In the genomic region with DNA sequence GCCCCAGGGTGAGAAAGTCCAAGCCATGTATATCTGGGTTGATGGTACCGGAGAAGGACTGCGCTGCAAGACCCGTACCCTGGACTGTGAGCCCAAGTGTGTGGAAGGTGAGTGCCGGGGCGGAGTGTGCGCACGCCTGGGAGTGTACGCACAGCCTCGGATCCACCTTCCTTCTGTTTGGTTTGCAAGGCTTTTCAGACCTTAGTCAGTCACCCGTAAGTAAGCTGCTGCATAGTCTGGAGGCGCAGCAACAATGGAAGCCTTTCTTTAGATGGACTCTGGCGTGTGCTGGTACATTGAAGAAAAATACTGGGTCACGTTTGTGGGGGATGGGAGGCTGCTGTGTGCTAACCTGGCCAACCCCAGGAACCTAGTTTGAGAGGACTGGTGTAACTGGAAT, we compare ENCODE assay signal across 12 mouse cellular contexts. TPM values are rescaled to one million over a fixed set of nuclear protein-coding genes. Genes with fewer than 3 reads are reported as not detected.
DNase-seq lines count a peak whose midpoint lies in the region; ATAC-seq and TF ChIP-seq lines count a peak whose summit lies in the region.
"Had no signal": no experiment of that assay in that cellular context is flagged by ENCODE, and none has a peak within 500 bp of the region (broad histone marks: within the 10 kb centered on the region; RNA-seq: fewer than 3 reads in every experiment).

No protein-coding gene starts in this region.

- H3K27ac ChIP-seq in liver, embryonic 12.5 days, result no peak overlapping the region
- no peak overlapping the region for H3K27ac ChIP-seq in forebrain, embryonic 11.5 days (ENCODE audit: low read depth, low read length)
- H3K27ac ChIP-seq in liver, postnatal 0 days (ENCODE audit: low read depth), result no peak overlapping the region
- no peak overlapping the region for H3K27ac ChIP-seq in heart, embryonic 10.5 days
- H3K27ac ChIP-seq in intestine, embryonic 15.5 days, result no peak overlapping the region

- H3K4me3 ChIP-seq in liver, embryonic 12.5 days, result no peak overlapping the region
- no peak overlapping the region for H3K4me3 ChIP-seq in forebrain, embryonic 11.5 days (ENCODE audit: low read depth, low read length)
- peak overlapping the region; percentile 2; the same call in 1 of the 2 replicates for H3K4me3 ChIP-seq in liver, postnatal 0 days (ENCODE audit: low read depth, low read length)
- no peak overlapping the region for H3K4me3 ChIP-seq in heart, embryonic 10.5 days
- H3K4me3 ChIP-seq in intestine, embryonic 15.5 days (replicated peaks), result no peak overlapping the region

- no peaks in the 10 kb centered on the region for H3K9me3 ChIP-seq in liver, embryonic 12.5 days (replicated peaks)
- H3K9me3 ChIP-seq in forebrain, embryonic 11.5 days (ENCODE audit: control insufficient read depth, low read length), result no peaks in the 10 kb centered on the region
- H3K9me3 ChIP-seq in liver, postnatal 0 days (ENCODE audit: low read length), result no peaks in the 10 kb centered on the region
- H3K9me3 ChIP-seq in heart, embryonic 10.5 days, result no peaks in the 10 kb centered on the region
- no peaks in the 10 kb centered on the region for H3K9me3 ChIP-seq in intestine, embryonic 15.5 days

- H3K27me3 ChIP-seq in liver, embryonic 12.5 days (replicated peaks), result no peaks in the 10 kb centered on the region
- no peaks in the 10 kb centered on the region for H3K27me3 ChIP-seq in forebrain, embryonic 11.5 days (ENCODE audit: control insufficient read depth, insufficient read depth, low read length)
- no peaks in the 10 kb centered on the region for H3K27me3 ChIP-seq in liver, postnatal 0 days (ENCODE audit: insufficient read depth, low read length)
- no peaks in the 10 kb centered on the region for H3K27me3 ChIP-seq in heart, embryonic 10.5 days (ENCODE audit: insufficient read depth, poor library complexity, severe bottlenecking)
- no peaks in the 10 kb centered on the region for H3K27me3 ChIP-seq in intestine, embryonic 15.5 days (replicated peaks)
- H3K27me3 ChIP-seq: CH12.LX had no signal

- DNase-seq in liver, result no peak
- DNase-seq in forebrain, embryonic 11.5 days (ENCODE audit: low spot score), result peak; percentile 69
- DNase-seq in liver, postnatal 0 days, result no peak
- DNase-seq in retina, embryonic 14.5 days (ENCODE audit: low spot score), result peak; percentile 88
- DNase-seq in heart, embryonic 10.5 days (ENCODE audit: low spot score), result no peak
- DNase-seq: heart, postnatal 4 days; lung, postnatal 14 days had no signal

- TF ChIP-seq EP300 in liver, postnatal 0 days (IDR thresholded peaks at IDR 0.05; ENCODE audit: low read depth), result no peak

- peaks cover 38% of the 10 kb centered on the region for H3K4me1 ChIP-seq in liver, embryonic 12.5 days
- peaks cover 13% of the 10 kb centered on the region; the same call in 1 of the 2 replicates for H3K4me1 ChIP-seq in forebrain, embryonic 11.5 days (replicated peaks; ENCODE audit: control insufficient read depth, insufficient read depth, low read length)
- H3K4me1 ChIP-seq in liver, postnatal 0 days (ENCODE audit: insufficient read depth), result peaks cover 16% of the 10 kb centered on the region
- H3K4me1 ChIP-seq in heart, embryonic 10.5 days, result peaks cover 14% of the 10 kb centered on the region
- H3K4me1 ChIP-seq in intestine, embryonic 15.5 days (replicated peaks), result peaks cover 6% of the 10 kb centered on the region; the same call in 1 of the 2 replicates

- H3K36me3 ChIP-seq in liver, embryonic 12.5 days, result peaks cover 56% of the 10 kb centered on the region
- H3K36me3 ChIP-seq in forebrain, embryonic 11.5 days (ENCODE audit: control insufficient read depth, insufficient read depth, low read length), result peaks cover 30% of the 10 kb centered on the region
- peaks cover 54% of the 10 kb centered on the region for H3K36me3 ChIP-seq in liver, postnatal 0 days (replicated peaks; ENCODE audit: insufficient read depth, low read length)
- peaks cover 54% of the 10 kb centered on the region for H3K36me3 ChIP-seq in heart, embryonic 10.5 days
- peaks cover 28% of the 10 kb centered on the region for H3K36me3 ChIP-seq in intestine, embryonic 15.5 days

- ATAC-seq in liver, embryonic 12.5 days, result no peak
- ATAC-seq in forebrain, embryonic 11.5 days (replicated peaks; ENCODE audit: low FRiP score), result 0 out of 2 replicates have a peak, but pooled peaks have one; percentile 4
- no peak for ATAC-seq in liver, postnatal 0 days
- ATAC-seq in erythroid progenitor cell, adult 5-6 weeks (replicated peaks; ENCODE audit: low FRiP score, poor library complexity, severe bottlenecking), result no peak
- ATAC-seq in intestine, embryonic 15.5 days, result no peak

- TF ChIP-seq CTCF in liver, postnatal 0 days (IDR thresholded peaks at IDR 0.05; ENCODE audit: low read depth), result no peak

- no peak overlapping the region for H3K9ac ChIP-seq in liver, embryonic 12.5 days
- H3K9ac ChIP-seq in forebrain, embryonic 11.5 days (ENCODE audit: low read length), result no peak overlapping the region
- H3K9ac ChIP-seq in liver, postnatal 0 days (replicated peaks), result no peak overlapping the region
- no peak overlapping the region for H3K9ac ChIP-seq in intestine, embryonic 15.5 days

- H3K4me2 ChIP-seq in liver, embryonic 12.5 days, result 0 out of 2 replicates have a peak overlapping the region, but pooled peaks have one; percentile 79
- peak overlapping the region; percentile 29; the same call in 1 of the 2 replicates for H3K4me2 ChIP-seq in forebrain, embryonic 11.5 days (ENCODE audit: low read depth, low read length, severe bottlenecking)
- H3K4me2 ChIP-seq in liver, postnatal 0 days (ENCODE audit: low read depth, low read length), result peak overlapping the region; percentile 66; the same call in 1 of the 2 replicates
- H3K4me2 ChIP-seq in intestine, embryonic 15.5 days (replicated peaks), result no peak overlapping the region

- WGBS in liver, embryonic 12.5 days (ENCODE audit: insufficient replicate concordance), result 89% methylated on average over 13 of the region's 13 CpGs
- 25% methylated on average over 13 of the region's 13 CpGs for WGBS in forebrain, embryonic 11.5 days
- 83% methylated on average over 13 of the region's 13 CpGs for WGBS in liver, postnatal 0 days (ENCODE audit: insufficient replicate concordance)
- 90% methylated on average over 13 of the region's 13 CpGs for WGBS in heart, embryonic 10.5 days
- 84% methylated on average over 13 of the region's 13 CpGs for WGBS in intestine, embryonic 15.5 days

RNA-seq across cellular contexts. Expression of gene Teddm2, which starts 3.0 kb away (rescaled TPM):
- polyA plus RNA-seq in liver, embryonic 12.5 days (2016; fragmentation: Nextera tagmentation; extraction: Ambion mirVana), result 0.36 and 0.44 TPM in 2 replicates
- polyA plus RNA-seq in forebrain, embryonic 11.5 days (2014; fragmentation: Nextera tagmentation; extraction: Ambion mirVana), result 0.40 and 0.45 TPM in 2 replicates
- polyA plus RNA-seq in liver, postnatal 0 days (2015; fragmentation: Nextera tagmentation; extraction: Ambion mirVana), result 0.53 and 0.88 TPM in 2 replicates
- total RNA-seq in erythroid progenitor cell, adult 5-6 weeks (2015; ENCODE audit: low replicate concordance), result 0.72 TPM in 1 of 2 replicates, not detected in the other
- 0.61 and 1.9 TPM in 2 replicates for total RNA-seq in erythroid progenitor cell, adult 5-6 weeks (2017; ENCODE audit: low replicate concordance)
- 0.18 and 0.34 TPM in 2 replicates for polyA plus RNA-seq in heart, embryonic 10.5 days (2016; fragmentation: Nextera tagmentation; extraction: Ambion mirVana)
- polyA plus RNA-seq in intestine, embryonic 15.5 days (2015; fragmentation: Nextera tagmentation; extraction: Ambion mirVana), result 0.34 and 0.36 TPM in 2 replicates

RNA-seq across cellular contexts. Expression of gene Glul, which starts 3.3 kb away (rescaled TPM):
- 100 and 107 TPM in 2 replicates for polyA plus RNA-seq in liver, embryonic 12.5 days (2016; fragmentation: Nextera tagmentation; extraction: Ambion mirVana)
- 114 TPM in 2 replicates for polyA plus RNA-seq in forebrain, embryonic 11.5 days (2014; fragmentation: Nextera tagmentation; extraction: Ambion mirVana)
- polyA plus RNA-seq in liver, postnatal 0 days (2015; fragmentation: Nextera tagmentation; extraction: Ambion mirVana), result 305 and 310 TPM in 2 replicates
- total RNA-seq in erythroid progenitor cell, adult 5-6 weeks (2015; ENCODE audit: low replicate concordance), result 72.9 and 80.7 TPM in 2 replicates
- total RNA-seq in erythroid progenitor cell, adult 5-6 weeks (2017; ENCODE audit: low replicate concordance), result 123 and 127 TPM in 2 replicates
- polyA plus RNA-seq in heart, embryonic 10.5 days (2016; fragmentation: Nextera tagmentation; extraction: Ambion mirVana), result 65.4 and 96.6 TPM in 2 replicates
- polyA plus RNA-seq in intestine, embryonic 15.5 days (2015; fragmentation: Nextera tagmentation; extraction: Ambion mirVana), result 73.6 and 83.9 TPM in 2 replicates

RNA-seq across cellular contexts. Expression of gene Teddm1a, which starts 11.5 kb away (rescaled TPM):
- not detected in 2 replicates for polyA plus RNA-seq in liver, embryonic 12.5 days (2016; fragmentation: Nextera tagmentation; extraction: Ambion mirVana)
- not detected in 2 replicates for polyA plus RNA-seq in forebrain, embryonic 11.5 days (2014; fragmentation: Nextera tagmentation; extraction: Ambion mirVana)
- polyA plus RNA-seq in liver, postnatal 0 days (2015; fragmentation: Nextera tagmentation; extraction: Ambion mirVana), result not detected in 2 replicates
- total RNA-seq in erythroid progenitor cell, adult 5-6 weeks (2015; ENCODE audit: low replicate concordance), result not detected in 2 replicates
- total RNA-seq in erythroid progenitor cell, adult 5-6 weeks (2017; ENCODE audit: low replicate concordance), result not detected in 2 replicates
- polyA plus RNA-seq in heart, embryonic 10.5 days (2016; fragmentation: Nextera tagmentation; extraction: Ambion mirVana), result not detected in 2 replicates
- not detected in 2 replicates for polyA plus RNA-seq in intestine, embryonic 15.5 days (2015; fragmentation: Nextera tagmentation; extraction: Ambion mirVana)
- total RNA-seq: CH12.LX; heart, postnatal 4 days; layer of hippocampus, adult 18-20 months had no signal

RNA-seq across cellular contexts. Expression of gene Teddm1b, which starts 28.9 kb away (rescaled TPM):
- 0.25 and 0.26 TPM in 2 replicates for polyA plus RNA-seq in liver, embryonic 12.5 days (2016; fragmentation: Nextera tagmentation; extraction: Ambion mirVana)
- polyA plus RNA-seq in forebrain, embryonic 11.5 days (2014; fragmentation: Nextera tagmentation; extraction: Ambion mirVana), result 0.40 and 0.56 TPM in 2 replicates
- polyA plus RNA-seq in liver, postnatal 0 days (2015; fragmentation: Nextera tagmentation; extraction: Ambion mirVana), result 0.05 TPM in 2 replicates
- not detected in 2 replicates for total RNA-seq in erythroid progenitor cell, adult 5-6 weeks (2015; ENCODE audit: low replicate concordance)
- 0.13 TPM in 1 of 2 replicates, not detected in the other for total RNA-seq in erythroid progenitor cell, adult 5-6 weeks (2017; ENCODE audit: low replicate concordance)
- polyA plus RNA-seq in heart, embryonic 10.5 days (2016; fragmentation: Nextera tagmentation; extraction: Ambion mirVana), result 0.10 and 0.41 TPM in 2 replicates
- polyA plus RNA-seq in intestine, embryonic 15.5 days (2015; fragmentation: Nextera tagmentation; extraction: Ambion mirVana), result 0.18 and 0.29 TPM in 2 replicates
- total RNA-seq: CH12.LX; heart, postnatal 4 days; layer of hippocampus, adult 18-20 months had no signal

RNA-seq across cellular contexts. Expression of gene Rgsl1, which starts 59.1 kb away (rescaled TPM):
- polyA plus RNA-seq in liver, embryonic 12.5 days (2016; fragmentation: Nextera tagmentation; extraction: Ambion mirVana), result 0.04 TPM in 1 of 2 replicates, not detected in the other
- not detected in 2 replicates for polyA plus RNA-seq in forebrain, embryonic 11.5 days (2014; fragmentation: Nextera tagmentation; extraction: Ambion mirVana)
- polyA plus RNA-seq in liver, postnatal 0 days (2015; fragmentation: Nextera tagmentation; extraction: Ambion mirVana), result not detected in 2 replicates
- not detected in 2 replicates for total RNA-seq in erythroid progenitor cell, adult 5-6 weeks (2015; ENCODE audit: low replicate concordance)
- total RNA-seq in erythroid progenitor cell, adult 5-6 weeks (2017; ENCODE audit: low replicate concordance), result not detected in 2 replicates
- not detected in 2 replicates for polyA plus RNA-seq in heart, embryonic 10.5 days (2016; fragmentation: Nextera tagmentation; extraction: Ambion mirVana)
- not detected in 2 replicates for polyA plus RNA-seq in intestine, embryonic 15.5 days (2015; fragmentation: Nextera tagmentation; extraction: Ambion mirVana)
- total RNA-seq: CH12.LX; heart, postnatal 4 days had no signal

Comparison
In these comparisons a context has a peak if more than half of its experiments do, and no peak if none do; other contexts are left out.
1. DNase-seq: peak in forebrain, embryonic 11.5 days (single experiment) and retina, embryonic 14.5 days (single experiment); none in liver (single experiment), liver, postnatal 0 days (single experiment) and heart, embryonic 10.5 days (single experiment).